Mouse (Mus musculus): Measurements from ENCODE around the gene Nrgn. TPM values are rescaled to one million over a fixed set of nuclear protein-coding genes. Genes with fewer than 3 reads are reported as not detected.
A peak's percentile ranks its signal among the peaks of the same experiment; 100 is the strongest.

Nrgn gene
- total RNA-seq, 2 experiments from 2014 or later = 616 to 622 TPM

- intact Hi-C loops (cut with DNase I) = loop anchor here (10.0 kb wide), 2 partner anchors 60 to 380 kb away; partner anchors contain the start of gene Spa17
- no peak for DNase-seq
These were observed 2.4 kb upstream of the Nrgn start, which contains the start of gene Siae for GRCm38 (mm10) chr9:37554838-37555748. Siae (plus strand) TSS chr9:37555698.

DNA sequence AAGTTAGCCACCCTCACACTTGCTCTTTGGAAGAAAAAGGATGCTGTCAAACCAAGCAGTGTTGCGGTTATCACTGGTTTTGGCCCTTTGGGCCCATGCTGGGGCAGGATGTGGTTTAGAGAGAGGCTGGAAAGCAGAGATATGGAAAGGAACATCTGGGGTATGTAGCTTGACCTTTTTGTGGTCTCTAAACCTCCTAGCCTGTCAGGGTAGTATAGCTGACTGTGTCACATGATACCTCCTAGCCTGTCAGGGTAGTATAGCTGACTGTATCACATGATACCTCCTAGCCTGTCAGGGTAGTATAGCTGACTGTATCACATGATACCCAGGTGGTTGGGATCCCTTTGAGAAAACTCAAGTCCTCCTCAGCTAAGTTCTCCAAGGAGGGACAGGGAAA is 1.6 kb upstream of the Nrgn start:
- intact Hi-C loops (cut with DNase I) = loop anchor here (10.0 kb wide), 2 partner anchors 61 to 381 kb away; partner anchors contain the start of gene Spa17
- no peak for DNase-seq

DNA sequence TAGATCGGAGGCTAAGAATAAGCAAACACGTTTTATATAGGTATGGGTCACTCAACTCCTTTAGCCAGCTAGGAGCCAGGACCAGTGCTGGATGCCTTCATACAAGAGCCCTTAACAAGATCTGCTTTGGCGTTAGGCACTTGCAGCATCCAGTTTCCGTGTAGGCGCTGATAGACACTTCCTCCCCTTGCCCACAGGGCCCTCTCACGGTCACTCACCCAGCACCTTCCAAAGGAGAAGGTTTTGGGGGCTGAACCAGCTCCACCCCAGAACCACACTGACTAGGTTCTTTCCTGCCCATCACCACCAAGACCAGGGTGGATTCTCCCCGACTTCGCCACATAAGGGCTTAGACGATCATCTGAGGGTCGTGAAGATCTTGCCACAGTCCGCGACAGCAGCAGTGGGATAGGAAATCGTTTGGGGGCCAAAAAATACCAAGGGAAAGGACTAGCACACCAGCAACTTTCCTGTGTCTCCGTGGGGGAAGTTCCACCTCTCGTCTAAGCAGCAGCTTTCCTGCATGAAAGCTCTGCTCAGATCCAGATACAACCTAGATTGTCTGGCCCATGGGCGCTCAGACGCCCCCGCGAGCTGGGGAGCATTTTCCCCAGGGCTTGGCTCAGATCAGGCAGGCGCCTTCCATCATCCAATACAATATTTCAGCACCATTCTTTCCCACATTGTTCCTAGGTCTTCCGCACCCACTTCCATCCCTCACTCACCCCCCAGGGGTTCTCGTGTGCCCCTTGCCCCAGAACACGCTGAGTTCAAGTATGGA is 763 bp downstream of the Nrgn start:
- intact Hi-C loops (cut with DNase I) = loop anchor here (10.0 kb wide), 2 partner anchors 63 to 383 kb away; partner anchors contain the start of gene Spa17
- DNase-seq = no peak

DNA sequence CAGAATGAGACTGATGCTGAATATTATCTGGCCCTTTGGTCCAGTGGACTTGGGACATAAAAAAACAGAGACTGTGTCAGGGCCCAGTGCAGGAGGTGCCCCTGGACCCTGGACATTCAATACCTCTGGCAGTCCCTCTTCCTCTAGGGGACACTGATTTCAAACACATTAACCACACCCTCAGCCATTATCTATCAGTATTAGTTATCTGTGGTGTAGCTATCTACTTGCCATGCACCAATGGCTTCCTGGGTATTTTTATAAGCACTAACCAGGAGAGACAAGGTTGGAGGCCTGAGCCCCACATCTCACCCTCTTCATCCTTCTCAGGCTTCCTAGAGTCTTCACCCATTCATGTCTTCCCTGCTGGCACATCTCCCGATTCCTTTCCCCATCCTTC is 2.3 kb downstream of the Nrgn start:
- intact Hi-C loops (cut with DNase I) = loop anchor here (10.0 kb wide), 2 partner anchors 64 to 384 kb away; partner anchors contain the start of gene Spa17
- no peak for DNase-seq

DNA sequence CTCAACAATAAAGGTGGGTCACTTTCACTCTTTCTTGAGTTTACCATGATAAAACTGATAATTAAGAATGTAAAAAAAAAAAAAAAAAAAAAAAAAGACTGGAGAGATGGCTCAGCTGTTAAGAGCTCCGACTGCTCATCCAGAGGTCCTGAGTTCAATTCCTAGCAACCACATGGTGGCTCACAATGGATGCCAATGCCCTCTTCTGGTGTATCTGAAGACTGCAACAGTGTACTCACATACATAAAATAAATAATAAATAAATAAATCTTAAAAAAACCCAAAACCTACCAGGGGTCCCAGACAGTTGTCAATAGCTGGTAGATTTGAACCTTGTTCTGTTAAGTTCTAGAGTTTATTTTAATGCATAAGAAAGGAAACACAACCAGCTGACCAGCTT is 5.8 kb downstream of the Nrgn start:
- DNase-seq = no peak
- intact Hi-C loops (cut with DNase I) = loop anchor here (5.0 kb wide), 1 partner anchor 115 kb away; the partner anchor contains the start of gene Robo3

- intact Hi-C loops (cut with DNase I) = loop anchor here (5.0 kb wide), 1 partner anchor 114 kb away; the partner anchor contains the start of gene Robo3
- no peak for DNase-seq
These were observed 6.8 kb downstream of the Nrgn start for GRCm38 (mm10) chr9:37545847-37546452.

- intact Hi-C loops (cut with DNase I) = loop anchor here (5.0 kb wide), 1 partner anchor 113 kb away; the partner anchor contains the start of gene Robo3
- no peak for DNase-seq
These were observed 7.5 kb downstream of the Nrgn start for GRCm38 (mm10) chr9:37545166-37545610.

DNA sequence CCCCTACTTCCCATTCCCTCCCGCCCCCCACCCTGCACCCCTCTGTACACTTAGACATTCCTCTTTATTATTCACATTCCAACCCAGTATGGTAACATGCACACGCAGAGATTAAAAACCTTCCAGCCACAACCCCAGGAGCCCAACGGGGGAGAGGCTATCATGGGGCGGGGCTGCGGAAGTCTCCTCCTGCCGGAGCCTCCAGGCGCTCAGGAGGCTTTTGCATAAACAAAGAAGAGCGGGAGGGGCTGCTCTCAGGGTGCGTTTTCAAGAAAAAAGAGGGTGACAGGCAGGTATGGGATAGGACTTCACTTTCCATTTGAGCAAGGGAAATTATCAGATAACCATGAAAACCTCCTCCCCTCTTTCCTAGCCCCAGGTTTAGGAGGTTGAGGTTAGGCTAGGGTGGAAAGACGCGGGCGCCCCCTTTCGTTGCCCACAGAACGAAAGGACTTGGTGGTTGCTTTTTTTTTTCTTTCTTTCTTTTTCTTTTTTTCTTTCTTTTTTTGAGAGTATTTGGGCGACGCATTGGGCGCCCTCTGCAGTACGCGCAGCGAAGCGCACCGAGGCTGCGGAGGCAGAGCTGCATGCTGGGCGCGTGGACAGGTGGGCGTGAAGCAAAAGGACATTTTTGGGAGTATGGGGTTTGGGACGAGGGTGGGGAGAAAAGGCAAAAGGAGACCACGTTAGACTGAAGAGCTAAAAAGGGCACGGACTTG is 8.1 kb downstream of the Nrgn start:
- peak; percentile 62 for DNase-seq
- intact Hi-C loops (cut with DNase I) = loop anchor here (5.0 kb wide), 1 partner anchor 112 kb away; the partner anchor contains the start of gene Robo3

- intact Hi-C loops (cut with DNase I) = no loop called here
These were observed 8.7 kb downstream of the Nrgn start for GRCm38 (mm10) chr9:37543869-37544440.

GRCm38 (mm10) chr9:37541851-37542642 is 10.7 kb downstream of the Nrgn start:
- intact Hi-C loops (cut with DNase I) = no loop called here
- no peak for DNase-seq

More at GRCm38 (mm10) chr9:37543869-37544440, 8.7 kb downstream of the Nrgn start:
- no peak for DNase-seq

- intact Hi-C loops (cut with DNase I) = no loop called here
- DNase-seq = no peak
These were observed 11.8 kb downstream of the Nrgn start for GRCm38 (mm10) chr9:37540701-37541575.

- no peak for DNase-seq
- intact Hi-C loops (cut with DNase I) = no loop called here
These were observed 12.5 kb downstream of the Nrgn start for GRCm38 (mm10) chr9:37540226-37540625.

GRCm38 (mm10) chr9:37539170-37540025 is 13.3 kb downstream of the Nrgn start, which contains the start of gene Vsig2:
Vsig2 (plus strand) TSS chr9:37539255.
- intact Hi-C loops (cut with DNase I) = no loop called here
- no peak for DNase-seq

GRCm38 (mm10) chr9:37537658-37538250 is 14.9 kb downstream of the Nrgn start:
- intact Hi-C loops (cut with DNase I) = no loop called here
- no peak for DNase-seq

DNA sequence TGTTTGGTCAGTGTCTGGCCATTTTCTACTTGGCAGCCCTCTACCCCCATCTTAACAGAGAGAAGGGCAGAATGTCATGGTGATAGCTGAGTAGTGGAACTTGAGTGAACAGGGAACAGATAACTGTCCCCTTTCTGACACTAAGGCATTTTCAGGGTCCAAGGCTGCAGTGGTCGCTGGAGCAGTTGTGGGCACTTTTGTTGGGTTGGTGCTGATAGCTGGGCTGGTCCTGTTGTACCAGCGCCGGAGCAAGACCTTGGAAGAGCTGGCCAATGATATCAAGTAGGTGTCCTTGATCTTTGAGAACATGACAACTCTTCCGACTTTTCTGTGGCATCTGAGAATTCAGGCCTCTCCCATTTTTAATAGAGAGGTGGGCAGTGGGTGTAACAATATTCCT is 15.9 kb downstream of the Nrgn start:
- DNase-seq = no peak
- intact Hi-C loops (cut with DNase I) = no loop called here
